Mouse (Mus musculus) lung, postnatal 25 days (tissue): Measurements from ENCODE around the gene Dnah14.

Source experiments
- DNase-seq: peaks from one replicate; pipeline ENCODE4 v3.0.0; 2022; ENCODE audit warnings: low spot score

Gene Dnah14

GRCm38 (mm10) chr1:181599376-181599775, 23.0 kb downstream of the Dnah14 start:
- DNase-seq, result no peak

DNA sequence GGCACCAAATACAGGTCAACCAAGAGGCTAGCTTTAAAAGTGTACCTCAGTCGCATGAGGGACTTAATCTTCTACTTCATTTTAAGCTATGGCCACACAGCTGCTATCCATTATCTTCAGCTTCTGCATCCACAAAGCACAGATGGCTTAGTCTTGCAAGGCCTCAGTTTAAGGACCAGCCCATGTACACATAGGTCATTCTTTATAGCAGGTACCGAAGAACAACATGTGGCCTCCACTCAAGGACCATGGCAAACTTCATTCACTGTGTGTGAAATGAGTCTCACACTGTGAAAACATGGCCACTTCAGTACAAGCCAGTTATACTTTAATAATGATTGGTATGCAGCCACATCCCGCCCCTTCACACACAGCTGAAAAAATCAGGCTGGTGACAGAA, 34.8 kb downstream of the Dnah14 start:
- DNase-seq, result no peak

- DNase-seq, result peak; percentile 74
Measured at GRCm38 (mm10) chr1:181615866-181616491, 39.6 kb downstream of the Dnah14 start.

GRCm38 (mm10) chr1:181617332-181617731, 41.0 kb downstream of the Dnah14 start:
- no peak for DNase-seq

DNA sequence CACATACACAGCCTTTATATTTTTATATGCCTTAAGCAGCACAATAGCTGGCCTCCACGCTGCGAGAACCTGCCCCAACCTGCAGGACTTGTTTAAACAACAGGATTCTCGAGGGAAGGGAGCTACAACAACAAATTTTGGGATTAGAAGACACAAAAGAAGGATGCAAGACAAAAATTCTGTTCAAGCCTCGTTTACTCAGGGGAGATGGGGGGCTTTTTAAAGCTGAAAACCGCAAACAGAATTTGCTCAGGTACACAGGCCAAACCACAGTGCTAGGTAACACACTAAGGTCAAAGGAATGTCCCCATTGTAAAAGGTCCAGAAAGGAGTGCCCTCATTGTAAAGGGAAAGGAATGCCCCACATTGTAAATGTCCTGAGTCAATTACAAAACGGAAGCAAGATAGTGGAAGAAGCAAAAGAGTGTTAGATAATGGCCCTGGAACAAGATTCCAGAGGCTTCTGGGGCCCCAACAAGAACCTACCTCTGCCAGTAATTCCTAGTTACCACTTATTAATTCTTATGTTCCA, 46.9 kb downstream of the Dnah14 start:
- DNase-seq, result peak; percentile 7

GRCm38 (mm10) chr1:181624876-181625275, 48.5 kb downstream of the Dnah14 start:
- DNase-seq, result no peak

DNA sequence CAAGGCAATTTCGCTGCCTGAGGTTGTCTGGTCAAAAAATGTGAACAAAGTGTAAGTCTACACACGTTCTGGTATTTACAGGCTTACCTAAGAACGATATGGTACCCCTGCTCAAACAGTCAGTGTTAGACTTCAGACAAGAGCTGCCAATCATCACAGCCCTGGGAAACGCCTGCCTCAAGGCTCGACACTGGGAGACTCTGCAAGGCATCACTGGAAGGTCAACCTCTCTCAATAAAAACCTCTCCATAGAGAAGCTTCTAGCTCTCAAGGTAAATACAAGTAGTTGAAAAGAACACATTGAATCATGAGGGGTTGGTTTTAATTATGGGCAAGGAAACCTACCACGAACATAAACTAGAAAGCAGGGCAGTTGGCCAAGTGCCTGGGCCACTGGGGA, 51.9 kb downstream of the Dnah14 start:
- no peak for DNase-seq

- no peak for DNase-seq
Measured at GRCm38 (mm10) chr1:181631371-181631770, 55.0 kb downstream of the Dnah14 start.

- DNase-seq, result no peak
Measured at GRCm38 (mm10) chr1:181637997-181638713, 61.8 kb downstream of the Dnah14 start.

GRCm38 (mm10) chr1:181640383-181640782, 64.0 kb downstream of the Dnah14 start:
- no peak for DNase-seq

- no peak for DNase-seq
Measured at GRCm38 (mm10) chr1:181647467-181647866, 71.1 kb downstream of the Dnah14 start.

- no peak for DNase-seq
Measured at GRCm38 (mm10) chr1:181653481-181653880, 77.1 kb downstream of the Dnah14 start.

- DNase-seq, result no peak
Measured at GRCm38 (mm10) chr1:181656421-181656820, 80.1 kb downstream of the Dnah14 start.

DNA sequence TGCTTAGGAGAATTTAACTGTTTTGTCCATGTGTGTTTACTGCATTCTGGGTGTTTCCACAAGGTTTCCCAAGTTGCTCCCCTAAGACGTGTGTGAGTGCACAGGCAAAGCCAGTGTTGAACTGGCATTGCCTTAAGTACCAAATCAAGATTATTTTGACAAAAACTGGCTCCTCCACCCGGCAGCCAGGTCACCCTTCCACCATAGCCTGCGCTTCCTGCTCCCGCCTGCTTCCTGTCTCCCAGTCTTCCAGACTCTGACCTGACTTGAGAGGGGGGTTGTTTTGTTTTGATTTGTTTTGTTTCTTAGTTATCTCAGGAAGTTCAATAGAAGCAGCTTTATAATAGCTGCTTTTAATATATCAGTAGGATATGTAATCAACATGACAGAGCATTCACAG, 90.4 kb downstream of the Dnah14 start:
- DNase-seq, result no peak

DNA sequence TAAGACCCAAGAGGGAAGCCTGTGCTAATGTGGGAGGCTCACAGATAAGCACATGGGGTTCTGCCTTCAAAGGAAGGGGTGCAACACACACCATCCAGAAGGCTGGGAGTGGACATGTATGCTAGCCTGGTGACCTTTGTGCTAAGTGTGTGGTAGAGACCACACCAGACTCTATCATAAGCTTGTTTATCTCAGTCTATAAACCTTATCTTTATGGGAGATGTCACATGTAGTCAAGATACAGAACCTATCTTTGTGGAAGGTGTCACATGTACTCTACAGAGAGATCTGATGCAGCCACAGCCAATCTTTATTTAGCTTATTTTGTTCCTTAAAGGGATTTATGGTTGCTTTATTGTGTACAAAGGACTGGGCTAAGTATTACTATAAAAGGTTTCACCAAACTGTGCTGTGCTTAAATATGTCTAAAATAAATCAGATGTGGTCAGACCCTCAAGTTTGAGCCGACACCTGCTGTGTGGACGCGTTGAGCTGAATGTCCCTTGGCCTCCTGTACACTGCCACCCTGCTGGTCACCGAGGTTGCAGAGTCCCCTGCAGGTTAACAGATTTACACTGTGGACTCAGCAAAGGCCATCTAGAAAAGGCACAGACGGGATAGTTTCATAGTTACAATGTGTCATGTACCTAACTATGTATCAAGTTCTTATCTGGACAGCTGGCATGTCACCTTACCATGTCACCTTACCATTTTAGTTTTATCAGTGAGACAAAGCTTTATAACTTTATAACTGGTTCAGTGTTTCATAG, 118.6 kb downstream of the Dnah14 start:
- DNase-seq, result no peak

GRCm38 (mm10) chr1:181728707-181729106, 152.3 kb downstream of the Dnah14 start:
- DNase-seq, result peak; percentile 18

- peak; percentile 21 for DNase-seq
Measured at GRCm38 (mm10) chr1:181733517-181733916, 157.2 kb downstream of the Dnah14 start.

DNA sequence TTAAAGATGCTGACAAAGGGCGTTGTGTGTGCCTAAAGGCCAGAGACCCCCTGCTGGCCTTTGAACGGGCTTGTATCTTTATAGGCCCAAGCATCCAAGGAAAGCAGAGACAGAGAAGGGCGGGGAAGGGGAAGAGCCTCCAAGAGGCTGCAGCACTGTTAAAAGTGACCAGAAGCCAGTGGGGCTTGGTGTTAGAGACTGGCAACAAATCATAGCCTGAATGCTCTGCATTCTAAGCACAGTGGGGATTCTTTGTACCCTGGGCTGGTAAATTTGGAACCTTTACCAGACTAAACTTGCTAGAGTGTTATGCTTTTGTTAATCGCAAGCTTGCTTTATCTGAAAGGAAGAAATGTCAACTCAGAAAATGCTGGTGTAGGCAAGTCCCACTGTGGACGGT, 163.9 kb downstream of the Dnah14 start:
- no peak for DNase-seq

DNA sequence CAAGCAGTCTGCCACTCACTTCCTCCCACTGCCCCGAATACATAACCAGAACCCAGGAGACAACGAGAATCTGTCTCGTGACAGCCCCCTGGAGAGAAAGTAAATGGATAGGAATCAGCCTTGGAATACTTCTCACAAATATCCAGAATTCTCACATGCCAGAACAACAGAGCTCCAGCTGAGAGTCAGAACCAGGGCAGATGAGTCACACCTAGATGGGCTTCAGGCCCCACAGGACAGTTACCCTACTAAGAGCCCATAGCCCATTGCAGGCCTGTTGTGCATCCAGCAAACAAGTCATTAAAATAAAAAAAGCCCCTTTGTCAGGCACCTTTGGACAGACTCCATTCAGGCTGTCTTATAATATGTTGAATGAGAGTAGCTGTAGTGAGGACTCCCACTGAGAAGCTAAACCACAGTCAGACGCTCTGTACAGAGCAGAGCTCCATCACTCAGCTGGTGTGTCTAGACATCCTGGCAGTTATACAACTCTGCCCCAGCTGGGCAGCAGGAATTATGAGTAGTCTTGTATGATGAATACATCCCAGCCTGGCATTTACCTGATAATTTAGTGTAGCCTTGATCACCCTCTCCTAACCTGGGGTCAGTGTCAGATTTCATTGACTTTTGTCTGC, 166.0 kb downstream of the Dnah14 start:
- DNase-seq, result no peak

DNA sequence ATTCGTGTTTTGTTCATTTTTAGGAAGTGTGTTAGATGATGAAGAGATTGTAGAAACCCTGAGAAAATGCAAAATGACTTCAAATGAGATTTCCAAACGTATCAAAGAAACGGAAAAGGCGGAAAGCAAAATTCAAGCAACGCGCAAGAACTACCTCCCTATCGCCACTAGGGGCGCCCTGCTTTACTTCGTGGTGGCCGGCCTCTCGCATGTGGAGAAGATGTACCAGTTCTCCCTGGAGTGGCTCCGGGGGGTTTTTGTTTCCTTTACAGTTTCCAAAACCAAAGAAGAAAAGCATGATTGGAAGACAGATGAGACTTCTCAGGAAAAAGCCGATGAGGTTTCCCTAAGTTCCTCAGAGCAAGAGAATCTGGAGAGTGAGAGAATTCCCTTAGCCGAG, 193.0 kb downstream of the Dnah14 start:
- no peak for DNase-seq

- DNase-seq, result no peak
Measured at GRCm38 (mm10) chr1:181771871-181772270, 195.5 kb downstream of the Dnah14 start.

- DNase-seq, result no peak
Measured at GRCm38 (mm10) chr1:181776541-181776940, 200.2 kb downstream of the Dnah14 start.
